Mouse (Mus musculus) kidney, embryonic 16.5 days (tissue): ENCODE measurements around the gene Agpat4. TPM values are rescaled to one million over a fixed set of nuclear protein-coding genes. Genes with fewer than 3 reads are reported as not detected.

Source experiments
- ATAC-seq: fragments of 200-750 bp; cut with Nextera tagmentation; 2 replicates; pipeline ENCODE4 v1.8.0; 2017; ENCODE audit warnings: moderate TSS enrichment; ENCODE audit not compliant: low FRiP score, low TSS enrichment
- H3K27ac ChIP-seq: fragments of 300-500 bp; sonication (generic); 2 replicates; pipeline ENCODE4 v1.5.1; 2014; ENCODE audit warnings: low read length
- H3K27me3 ChIP-seq: fragments of 300-500 bp; sonication (generic); 2 replicates; pipeline ENCODE4 v1.6.1; 2014; ENCODE audit warnings: low read length, control low read depth, mixed read lengths; ENCODE audit not compliant: insufficient read depth
- H3K36me3 ChIP-seq: fragments of 300-500 bp; sonication (generic); 2 replicates; pipeline ENCODE4 v1.6.1; 2014; ENCODE audit warnings: low read length, control low read depth, mixed read lengths; ENCODE audit not compliant: insufficient read depth
- H3K4me1 ChIP-seq: fragments of 300-500 bp; sonication (generic); 2 replicates; pipeline ENCODE4 v1.6.1; 2014; ENCODE audit warnings: low read length, control low read depth, mixed read lengths; ENCODE audit not compliant: insufficient read depth
- H3K4me2 ChIP-seq: fragments of 300-500 bp; sonication (generic); replicated peaks from 2 replicates; pipeline ENCODE4 v1.6.1; 2014; ENCODE audit warnings: low read depth, low read length
- H3K4me3 ChIP-seq: fragments of 300-500 bp; sonication (generic); 2 replicates; pipeline ENCODE4 v1.5.1; 2014; ENCODE audit warnings: mild to moderate bottlenecking, low read length
- H3K9ac ChIP-seq: fragments of 300-500 bp; sonication (generic); replicated peaks from 2 replicates; pipeline ENCODE4 v1.6.1; 2014; ENCODE audit warnings: low read length
- H3K9me3 ChIP-seq: fragments of 300-500 bp; sonication (generic); 2 replicates; pipeline ENCODE4 v1.6.1; 2016; ENCODE audit warnings: low read length, control low read depth
- WGBS: fragments of 180-500 bp; shearing (Covaris S2); extraction: QIAGEN DNeasy Blood & Tissue Kit; methylation state at CpG from one replicate; pipeline ENCODE4 v1.1.7; 2014; 5-methylcytosine and 5-hydroxymethylcytosine counted together
- polyA plus RNA-seq: library from polyadenylated mRNA; unstranded; fragments of >200 nt; fragmentation: Nextera tagmentation; extraction: Ambion mirVana; gene quantifications from 2 replicates; pipeline ENCODE4 v1.2.1, GENCODE M21; 2015

Gene Agpat4
- polyA plus RNA-seq, 1 experiment from 2014 or later = 38.3 TPM

GRCm38 (mm10) chr17:12164507-12164906 lies 46.0 kb downstream of the Agpat4 start:
- no peak overlapping the region for H3K27ac ChIP-seq
- H3K9ac ChIP-seq = no peak overlapping the region
- H3K27me3 ChIP-seq = no peaks in the 10 kb centered on the region
- peaks cover 34% of the 10 kb centered on the region for H3K4me1 ChIP-seq
- 89% methylated on average over 6 of the region's 6 CpGs for WGBS
- no peak overlapping the region for H3K4me3 ChIP-seq
- no peaks in the 10 kb centered on the region for H3K36me3 ChIP-seq
- ATAC-seq = no peak
- no peaks in the 10 kb centered on the region for H3K9me3 ChIP-seq
- no peak overlapping the region for H3K4me2 ChIP-seq

- H3K27ac ChIP-seq = no peak overlapping the region
- no peaks in the 10 kb centered on the region for H3K36me3 ChIP-seq
- no peak overlapping the region for H3K4me2 ChIP-seq
- no peak for ATAC-seq
- H3K9me3 ChIP-seq = no peaks in the 10 kb centered on the region
- peaks cover 38% of the 10 kb centered on the region for H3K4me1 ChIP-seq
- H3K9ac ChIP-seq = no peak overlapping the region
- no peaks in the 10 kb centered on the region for H3K27me3 ChIP-seq
- H3K4me3 ChIP-seq = no peak overlapping the region
- WGBS = 76% methylated on average over 11 of the region's 11 CpGs
Measured at GRCm38 (mm10) chr17:12165009-12165695, 46.6 kb downstream of the Agpat4 start.

GRCm38 (mm10) chr17:12165701-12166100 lies 47.2 kb downstream of the Agpat4 start:
- H3K4me1 ChIP-seq = peaks cover 43% of the 10 kb centered on the region
- H3K4me2 ChIP-seq = no peak overlapping the region
- 95% methylated on average over 9 of the region's 9 CpGs for WGBS
- H3K27ac ChIP-seq = no peak overlapping the region
- no peak overlapping the region for H3K9ac ChIP-seq
- H3K27me3 ChIP-seq = no peaks in the 10 kb centered on the region
- no peaks in the 10 kb centered on the region for H3K36me3 ChIP-seq
- ATAC-seq = no peak
- no peak overlapping the region for H3K4me3 ChIP-seq
- no peaks in the 10 kb centered on the region for H3K9me3 ChIP-seq

- no peak overlapping the region for H3K9ac ChIP-seq
- no peak overlapping the region for H3K4me2 ChIP-seq
- no peaks in the 10 kb centered on the region for H3K9me3 ChIP-seq
- H3K4me1 ChIP-seq = peaks cover 32% of the 10 kb centered on the region
- H3K36me3 ChIP-seq = no peaks in the 10 kb centered on the region
- H3K4me3 ChIP-seq = no peak overlapping the region
- no peaks in the 10 kb centered on the region for H3K27me3 ChIP-seq
- ATAC-seq = peak; percentile 39
- H3K27ac ChIP-seq = peak overlapping the region; percentile 51
- 43% methylated on average over 10 of the region's 10 CpGs for WGBS
Measured at GRCm38 (mm10) chr17:12168536-12168935, 50.0 kb downstream of the Agpat4 start.

GRCm38 (mm10) chr17:12169326-12169836 lies 50.9 kb downstream of the Agpat4 start:
- no peak overlapping the region for H3K4me3 ChIP-seq
- peaks cover 31% of the 10 kb centered on the region for H3K4me1 ChIP-seq
- no peaks in the 10 kb centered on the region for H3K9me3 ChIP-seq
- 17% methylated on average over 12 of the region's 12 CpGs for WGBS
- no peaks in the 10 kb centered on the region for H3K27me3 ChIP-seq
- no peaks in the 10 kb centered on the region for H3K36me3 ChIP-seq
- peak overlapping the region; percentile 51; the same call in 1 of the 2 replicates for H3K27ac ChIP-seq
- H3K4me2 ChIP-seq = peak overlapping the region; percentile 17; the same call in 1 of the 2 replicates
- no peak overlapping the region for H3K9ac ChIP-seq
- peak; percentile 37; the same call in 1 of the 2 replicates for ATAC-seq

GRCm38 (mm10) chr17:12170791-12171497 lies 52.4 kb downstream of the Agpat4 start:
- no peaks in the 10 kb centered on the region for H3K27me3 ChIP-seq
- H3K4me2 ChIP-seq = no peak overlapping the region
- H3K9ac ChIP-seq = no peak overlapping the region
- 0 out of 2 replicates have a peak, but pooled peaks have one; percentile 39 for ATAC-seq
- no peak overlapping the region for H3K4me3 ChIP-seq
- H3K4me1 ChIP-seq = peaks cover 31% of the 10 kb centered on the region
- H3K27ac ChIP-seq = no peak overlapping the region
- H3K9me3 ChIP-seq = no peaks in the 10 kb centered on the region
- 41% methylated on average over 7 of the region's 7 CpGs for WGBS
- no peaks in the 10 kb centered on the region for H3K36me3 ChIP-seq

- no peak overlapping the region for H3K4me3 ChIP-seq
- peaks cover 31% of the 10 kb centered on the region for H3K4me1 ChIP-seq
- no peak overlapping the region for H3K9ac ChIP-seq
- H3K4me2 ChIP-seq = no peak overlapping the region
- no peak overlapping the region for H3K27ac ChIP-seq
- 85% methylated on average over 2 of the region's 2 CpGs for WGBS
- peaks cover 1% of the 10 kb centered on the region; the same call in 1 of the 2 replicates for H3K9me3 ChIP-seq
- H3K36me3 ChIP-seq = no peaks in the 10 kb centered on the region
- no peak for ATAC-seq
- no peaks in the 10 kb centered on the region for H3K27me3 ChIP-seq
Measured at GRCm38 (mm10) chr17:12171666-12172065, 53.2 kb downstream of the Agpat4 start.

- H3K36me3 ChIP-seq = peaks cover 4% of the 10 kb centered on the region
- H3K4me2 ChIP-seq = no peak overlapping the region
- H3K27me3 ChIP-seq = no peaks in the 10 kb centered on the region
- H3K27ac ChIP-seq = no peak overlapping the region
- 97% methylated on average over 5 of the region's 5 CpGs for whole genome bisulfite sequencing
- H3K4me3 ChIP-seq = no peak overlapping the region
- H3K9ac ChIP-seq = no peak overlapping the region
- H3K4me1 ChIP-seq = peaks cover 23% of the 10 kb centered on the region
- peaks cover 10% of the 10 kb centered on the region; the same call in 1 of the 2 replicates for H3K9me3 ChIP-seq
- ATAC-seq = no peak
Measured at GRCm38 (mm10) chr17:12174221-12174620, 55.7 kb downstream of the Agpat4 start.

GRCm38 (mm10) chr17:12174896-12175295 lies 56.4 kb downstream of the Agpat4 start:
- no peak overlapping the region for H3K9ac ChIP-seq
- no peaks in the 10 kb centered on the region for H3K27me3 ChIP-seq
- H3K9me3 ChIP-seq = peaks cover 10% of the 10 kb centered on the region; the same call in 1 of the 2 replicates
- no peak for ATAC-seq
- 73% methylated on average over 7 of the region's 7 CpGs for WGBS
- H3K27ac ChIP-seq = no peak overlapping the region
- H3K36me3 ChIP-seq = peaks cover 4% of the 10 kb centered on the region
- no peak overlapping the region for H3K4me3 ChIP-seq
- no peak overlapping the region for H3K4me2 ChIP-seq
- H3K4me1 ChIP-seq = peaks cover 18% of the 10 kb centered on the region

GRCm38 (mm10) chr17:12175626-12176025 lies 57.1 kb downstream of the Agpat4 start:
- Histone ChIP-seq H3K27me3 (no peaks in the 10 kb centered on the region), H3K9ac (no peak overlapping the region), H3K9me3 (peaks cover 10% of the 10 kb centered on the region; the same call in 1 of the 2 replicates), H3K27ac (no peak overlapping the region), H3K36me3 (peaks cover 4% of the 10 kb centered on the region), H3K4me2 (no peak overlapping the region), H3K4me1 (peaks cover 11% of the 10 kb centered on the region), H3K4me3 (no peak overlapping the region)
- no peak for ATAC-seq
- WGBS = 25% methylated on average over 4 of the region's 4 CpGs
